8 mouse cellular contexts compared by ENCODE assay signal in the genomic region with DNA sequence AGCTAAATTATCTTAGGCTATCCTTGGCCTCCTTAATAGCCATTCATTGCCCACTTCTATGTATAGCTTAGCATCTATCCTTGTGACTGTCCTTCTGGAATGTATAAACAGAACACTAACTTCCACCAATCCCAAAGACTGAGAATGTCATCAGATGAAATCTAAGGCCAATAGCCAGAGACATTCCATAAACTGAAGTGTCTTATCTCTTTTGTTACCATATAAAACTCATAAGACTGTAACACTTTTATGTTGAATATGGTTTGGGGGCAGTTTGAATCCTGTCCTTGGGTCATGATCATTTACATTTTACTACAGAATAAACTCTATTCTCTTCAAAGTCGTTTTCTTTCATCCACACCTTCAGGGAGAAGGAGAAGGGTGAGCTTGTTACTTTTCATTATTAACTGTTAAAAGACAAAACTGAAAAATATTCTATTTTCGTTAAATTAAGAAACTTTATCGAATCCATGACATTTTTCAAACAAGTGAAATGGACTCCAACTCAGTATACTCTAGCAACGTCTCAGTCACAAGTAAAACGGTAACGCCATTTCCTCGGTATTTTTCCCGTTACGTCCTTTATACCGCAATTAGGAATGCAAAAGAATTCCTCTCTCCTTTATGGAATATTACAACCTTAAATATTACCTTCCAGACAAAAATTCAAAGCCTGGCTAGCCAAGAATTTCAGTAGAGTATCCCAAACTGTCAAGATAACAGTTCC. TPM values are rescaled to one million over a fixed set of nuclear protein-coding genes. Genes with fewer than 3 reads are reported as not detected.
A peak's percentile ranks its signal among the peaks of the same experiment; 100 is the strongest.
DNase-seq lines count a peak whose midpoint lies in the region; ATAC-seq and TF ChIP-seq lines count a peak whose summit lies in the region.

No protein-coding gene starts in this region.

- H3K27ac ChIP-seq in kidney, adult 2 months (ENCODE audit: insufficient read depth, low read depth, low read length) = peak overlapping the region; percentile 49; the same call in 1 of the 2 replicates
- peak overlapping the region; percentile 100 for H3K27ac ChIP-seq in hindbrain, embryonic 11.5 days (ENCODE audit: low read depth, low read length)
- H3K27ac ChIP-seq in midbrain, embryonic 13.5 days = peak overlapping the region; percentile 100

- peaks cover 10% of the 10 kb centered on the region for H3K36me3 ChIP-seq in kidney, adult 2 months (ENCODE audit: control insufficient read depth, insufficient read depth, low read length)
- no peaks in the 10 kb centered on the region; the same call in 1 of the 2 replicates for H3K36me3 ChIP-seq in hindbrain, embryonic 11.5 days (ENCODE audit: control insufficient read depth, insufficient read depth, low read length)
- peaks cover 14% of the 10 kb centered on the region for H3K36me3 ChIP-seq in midbrain, embryonic 13.5 days

- ATAC-seq in hindbrain, embryonic 11.5 days (ENCODE audit: low FRiP score) = no peak
- ATAC-seq in midbrain, embryonic 13.5 days = no peak

- peaks cover 22% of the 10 kb centered on the region for H3K4me1 ChIP-seq in kidney, adult 2 months (ENCODE audit: control insufficient read depth, insufficient read depth, low read length)
- H3K4me1 ChIP-seq in hindbrain, embryonic 11.5 days (replicated peaks; ENCODE audit: control insufficient read depth, insufficient read depth, low read length) = no peaks in the 10 kb centered on the region
- H3K4me1 ChIP-seq in midbrain, embryonic 13.5 days (replicated peaks) = peaks cover 37% of the 10 kb centered on the region

- no peaks in the 10 kb centered on the region for H3K9me3 ChIP-seq in hindbrain, embryonic 11.5 days (ENCODE audit: control insufficient read depth, low read length)
- H3K9me3 ChIP-seq in midbrain, embryonic 13.5 days = no peaks in the 10 kb centered on the region

- H3K4me2 ChIP-seq in hindbrain, embryonic 11.5 days (replicated peaks; ENCODE audit: low read depth, low read length) = peak overlapping the region; percentile 65
- peak overlapping the region; percentile 86 for H3K4me2 ChIP-seq in midbrain, embryonic 13.5 days (replicated peaks)

- no peak for TF ChIP-seq POLR2A in kidney, adult 2 months (IDR thresholded peaks at IDR 0.05; ENCODE audit: low read depth, low read length)

- H3K27me3 ChIP-seq in kidney, adult 2 months (replicated peaks; ENCODE audit: control insufficient read depth, insufficient read depth, low read length) = no peaks in the 10 kb centered on the region
- no peaks in the 10 kb centered on the region for H3K27me3 ChIP-seq in hindbrain, embryonic 11.5 days (ENCODE audit: control insufficient read depth, insufficient read depth, low read length)
- no peaks in the 10 kb centered on the region for H3K27me3 ChIP-seq in midbrain, embryonic 13.5 days

- H3K9ac ChIP-seq in hindbrain, embryonic 11.5 days (ENCODE audit: low read depth, low read length) = peak overlapping the region; percentile 95
- peak overlapping the region; percentile 91 for H3K9ac ChIP-seq in midbrain, embryonic 13.5 days (replicated peaks)

- TF ChIP-seq CTCF in kidney, adult 2 months (conservative IDR thresholded peaks at IDR 0.05; ENCODE audit: insufficient read depth, insufficient read length, low read depth, low read length) = no peak

- H3K4me3 ChIP-seq in kidney, adult 2 months (ENCODE audit: insufficient read depth, low read depth, low read length) = no peak overlapping the region; the same call in 1 of the 2 replicates
- peak overlapping the region; percentile 66 for H3K4me3 ChIP-seq in hindbrain, embryonic 11.5 days (ENCODE audit: low read depth, low read length)
- H3K4me3 ChIP-seq in midbrain, embryonic 13.5 days (replicated peaks) = peak overlapping the region; percentile 60

- WGBS in kidney, adult 2 months = 23% methylated on average over 10 of the region's 10 CpGs
- 59% methylated on average over 10 of the region's 10 CpGs for WGBS in hindbrain, embryonic 11.5 days
- 38% methylated on average over 10 of the region's 10 CpGs for WGBS in midbrain, embryonic 13.5 days

- peak; percentile 33 for DNase-seq in kidney, adult 2 months
- no peak for DNase-seq in kidney, adult 18-20 months
- DNase-seq in adipocyte (ENCODE audit: low spot score) = peak; percentile 34
- no peak for DNase-seq in hindbrain, embryonic 11.5 days (ENCODE audit: low spot score)
- no peak for DNase-seq in thymus, postnatal 14 days
- no peak for DNase-seq in testis, postnatal 10 days (ENCODE audit: low spot score)
- no peak for DNase-seq in cerebellum, postnatal 25 days

RNA-seq across cellular contexts. Expression of a gene that starts 1.5 kb away (rescaled TPM):
- polyA plus RNA-seq in kidney, adult 2 months (2012; rRNA removed) = 28.0 and 54.6 TPM in 2 replicates
- 111 and 123 TPM in 2 replicates for polyA plus RNA-seq in hindbrain, embryonic 11.5 days (2014; fragmentation: Nextera tagmentation; extraction: Ambion mirVana)
- 160 and 172 TPM in 2 replicates for polyA plus RNA-seq in midbrain, embryonic 13.5 days (2015; fragmentation: Nextera tagmentation; extraction: Ambion mirVana)

RNA-seq across cellular contexts. Expression of a gene that starts 20.2 kb away (rescaled TPM):
- polyA plus RNA-seq in kidney, adult 2 months (2012; rRNA removed) = 37.7 and 51.6 TPM in 2 replicates
- polyA plus RNA-seq in hindbrain, embryonic 11.5 days (2014; fragmentation: Nextera tagmentation; extraction: Ambion mirVana) = 828 and 847 TPM in 2 replicates
- polyA plus RNA-seq in midbrain, embryonic 13.5 days (2015; fragmentation: Nextera tagmentation; extraction: Ambion mirVana) = 293 and 372 TPM in 2 replicates

Comparison
In these comparisons a context has a peak if more than half of its experiments do, and no peak if none do; other contexts are left out.
1. DNase-seq: peak in kidney, adult 2 months (single experiment) and adipocyte (single experiment); none in kidney, adult 18-20 months (single experiment), hindbrain, embryonic 11.5 days (single experiment), thymus, postnatal 14 days (single experiment), testis, postnatal 10 days (single experiment) and cerebellum, postnatal 25 days (0 of 2).
2. H3K27ac ChIP-seq: peak in every context shown above with its lines; median percentile 100 in hindbrain, embryonic 11.5 days; 100 in midbrain, embryonic 13.5 days; 49 in kidney, adult 2 months.